Mouse (Mus musculus): Measurements from ENCODE around the gene Frmd4a.

DNA sequence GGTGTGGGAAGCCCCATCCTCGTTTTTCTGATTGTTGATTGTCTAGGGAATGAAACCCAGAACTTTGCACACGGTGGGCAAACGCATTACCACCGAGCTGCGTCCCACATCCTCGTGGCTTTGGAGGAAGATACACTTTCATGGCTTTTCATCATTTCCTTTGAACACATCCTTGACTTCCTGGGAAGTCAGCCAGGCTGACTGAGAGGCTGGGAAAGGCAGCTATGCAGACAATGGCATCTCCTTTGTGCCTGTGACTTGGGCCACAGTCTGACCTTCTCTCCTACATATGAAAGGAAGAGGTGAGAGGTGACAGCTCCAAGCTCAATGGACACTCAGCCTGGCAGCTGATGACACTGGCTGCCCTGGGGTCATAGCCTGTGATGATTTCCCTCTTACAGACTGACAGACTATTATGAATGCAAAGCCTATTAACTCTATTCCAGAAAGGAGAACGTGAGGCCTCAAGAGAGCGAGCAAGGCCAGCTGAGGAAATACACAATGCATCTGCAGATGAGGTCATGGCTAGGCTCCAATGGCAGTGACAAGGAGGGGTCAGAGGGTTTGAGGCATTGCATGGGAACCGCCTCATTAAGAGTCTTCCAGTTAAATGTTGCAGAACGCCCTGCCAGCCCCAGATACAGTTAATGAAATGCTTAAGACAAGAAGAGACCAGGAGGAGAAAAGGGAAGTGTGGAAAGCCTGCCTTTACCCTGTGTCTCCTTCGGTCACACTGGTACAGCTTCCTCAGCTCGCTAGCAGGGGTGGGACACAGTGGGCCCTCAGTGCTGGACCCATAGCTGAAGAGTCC lies 435.3 kb downstream of the Frmd4a start:
- no peak for TF ChIP-seq CTCF (IDR thresholded peaks at IDR 0.05; ENCODE audit: low read depth)
- TF ChIP-seq EP300 (IDR thresholded peaks at IDR 0.05; ENCODE audit: low read depth), result no peak

All from heart, postnatal 0 days (tissue).